Mouse (Mus musculus): Measurements from ENCODE around the gene Prss56. TPM values are rescaled to one million over a fixed set of nuclear protein-coding genes. Genes with fewer than 3 reads are reported as not detected.

Prss56 gene
- polyA plus RNA-seq, 1 experiment from 2014 or later, result not detected

DNA sequence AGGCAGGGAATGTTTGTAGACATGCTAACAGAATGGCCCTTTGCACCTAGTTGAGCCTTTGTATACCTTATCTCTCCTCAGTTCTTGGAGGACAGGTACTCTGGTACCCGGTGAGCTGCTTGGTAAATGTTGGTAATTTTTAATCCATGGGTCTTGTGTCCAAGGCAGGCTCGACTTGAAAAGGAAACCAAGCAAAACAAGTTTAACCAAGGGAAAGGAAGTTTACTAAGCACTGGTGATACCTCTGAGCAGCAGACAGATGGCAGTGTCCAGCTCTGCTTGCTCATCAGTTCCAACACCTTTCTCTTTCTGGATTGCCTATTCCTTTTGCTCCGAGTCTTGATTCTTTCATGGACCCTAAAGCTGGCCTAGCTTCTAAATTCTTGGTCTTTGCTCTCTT, 34.8 kb downstream of the Prss56 start:
- H3K9me3 ChIP-seq, result no peaks in the 10 kb centered on the region
- DNase-seq (ENCODE audit: low spot score), result no peak
- 72% methylated on average over 3 of the region's 3 CpGs for WGBS
- no peak overlapping the region for H3K4me3 ChIP-seq
- peaks cover 40% of the 10 kb centered on the region for H3K36me3 ChIP-seq
- H3K4me1 ChIP-seq, result peaks cover 21% of the 10 kb centered on the region
- no peak overlapping the region for H3K27ac ChIP-seq
- H3K27me3 ChIP-seq (ENCODE audit: insufficient read depth, poor library complexity, severe bottlenecking), result no peaks in the 10 kb centered on the region

DNA sequence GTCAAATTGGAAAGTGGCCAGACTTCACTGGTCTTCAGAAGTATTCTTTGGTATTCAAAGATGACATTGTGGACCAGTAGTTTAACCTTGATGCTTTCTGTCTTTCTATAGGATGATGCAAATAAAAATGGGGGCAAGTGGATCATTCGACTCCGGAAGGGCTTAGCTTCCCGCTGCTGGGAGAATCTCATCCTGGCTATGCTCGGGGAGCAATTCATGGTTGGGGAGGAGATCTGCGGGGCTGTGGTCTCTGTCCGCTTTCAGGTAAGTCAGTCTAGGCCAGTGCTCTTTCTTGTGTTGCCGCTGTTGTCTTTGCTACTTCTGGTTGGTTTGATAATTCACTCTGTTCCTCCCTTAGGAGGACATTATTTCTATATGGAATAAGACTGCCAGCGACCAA, 42.6 kb downstream of the Prss56 start:
- no peak for DNase-seq (ENCODE audit: low spot score)
- 95% methylated on average over 8 of the region's 8 CpGs for WGBS
- no peaks in the 10 kb centered on the region for H3K9me3 ChIP-seq
- H3K27ac ChIP-seq, result no peak overlapping the region
- no peaks in the 10 kb centered on the region for H3K4me1 ChIP-seq
- H3K36me3 ChIP-seq, result peaks cover 99% of the 10 kb centered on the region
- no peak overlapping the region for H3K4me3 ChIP-seq
- no peaks in the 10 kb centered on the region for H3K27me3 ChIP-seq (ENCODE audit: insufficient read depth, poor library complexity, severe bottlenecking)

DNA sequence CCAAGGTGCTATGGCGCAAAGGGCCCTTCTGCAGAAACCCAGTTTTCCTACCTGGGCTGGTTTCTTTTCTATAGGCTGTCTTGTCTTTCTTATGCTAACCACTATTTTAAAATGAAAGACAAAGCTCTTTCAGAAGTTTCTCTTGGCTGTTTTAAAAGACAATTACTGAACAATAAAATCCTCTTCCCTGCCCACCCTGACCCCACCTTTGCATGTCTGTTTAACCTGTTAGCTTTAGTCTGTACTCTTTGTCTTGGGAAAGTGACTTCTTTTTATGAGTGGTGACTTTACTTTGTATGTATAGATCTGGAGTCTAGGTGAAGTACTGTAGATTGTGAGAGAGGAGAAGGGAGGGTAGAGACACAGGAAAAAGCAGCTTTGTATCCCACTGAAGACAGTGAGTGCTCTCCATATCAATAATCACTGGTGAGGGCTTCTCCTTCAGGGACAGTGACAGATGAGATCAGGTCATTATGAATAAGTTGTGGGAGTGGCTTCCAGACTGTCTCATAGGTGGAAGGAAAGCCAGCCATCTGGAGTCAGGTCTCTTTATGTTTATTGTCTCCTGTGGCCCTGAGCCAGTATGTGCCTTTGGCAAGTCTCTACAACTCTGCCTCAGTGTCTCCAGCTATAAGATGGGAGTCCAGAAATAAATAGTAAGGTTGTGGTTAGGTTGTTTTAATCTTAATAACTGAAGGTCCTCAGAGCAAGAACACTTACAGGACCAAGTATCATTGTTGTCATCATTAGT, 43.5 kb downstream of the Prss56 start:
- no peak overlapping the region for H3K27ac ChIP-seq
- no peaks in the 10 kb centered on the region for H3K27me3 ChIP-seq (ENCODE audit: insufficient read depth, poor library complexity, severe bottlenecking)
- 90% methylated on average over 1 of the region's 1 CpGs for WGBS
- no peak for DNase-seq (ENCODE audit: low spot score)
- H3K4me1 ChIP-seq, result no peaks in the 10 kb centered on the region
- H3K4me3 ChIP-seq, result no peak overlapping the region
- H3K9me3 ChIP-seq, result no peaks in the 10 kb centered on the region
- H3K36me3 ChIP-seq, result peaks cover 96% of the 10 kb centered on the region

DNA sequence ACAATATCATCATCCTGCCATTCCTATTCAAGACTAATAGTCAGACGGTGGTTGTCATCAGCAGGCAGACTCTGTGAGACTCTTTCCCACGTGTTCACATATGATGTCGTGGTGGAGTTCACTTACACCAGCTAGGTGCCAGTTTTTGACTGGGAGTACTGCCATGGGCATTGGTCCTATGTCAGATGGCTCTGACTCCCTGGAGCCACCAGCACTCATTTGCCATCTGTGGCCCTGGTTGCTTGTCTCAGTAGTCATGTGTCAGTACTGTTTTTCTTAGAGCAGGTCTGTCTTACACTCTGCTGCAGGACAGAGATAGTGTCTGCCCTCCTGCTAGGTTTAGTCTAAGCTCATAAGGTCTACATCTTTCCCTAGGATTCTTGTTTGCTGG, 44.0 kb downstream of the Prss56 start:
- H3K9me3 ChIP-seq, result no peaks in the 10 kb centered on the region
- H3K27me3 ChIP-seq (ENCODE audit: insufficient read depth, poor library complexity, severe bottlenecking), result no peaks in the 10 kb centered on the region
- no peaks in the 10 kb centered on the region for H3K4me1 ChIP-seq
- no peak for DNase-seq (ENCODE audit: low spot score)
- 86% methylated on average over 3 of the region's 3 CpGs for WGBS
- H3K27ac ChIP-seq, result no peak overlapping the region
- peaks cover 96% of the 10 kb centered on the region for H3K36me3 ChIP-seq
- no peak overlapping the region for H3K4me3 ChIP-seq

DNA sequence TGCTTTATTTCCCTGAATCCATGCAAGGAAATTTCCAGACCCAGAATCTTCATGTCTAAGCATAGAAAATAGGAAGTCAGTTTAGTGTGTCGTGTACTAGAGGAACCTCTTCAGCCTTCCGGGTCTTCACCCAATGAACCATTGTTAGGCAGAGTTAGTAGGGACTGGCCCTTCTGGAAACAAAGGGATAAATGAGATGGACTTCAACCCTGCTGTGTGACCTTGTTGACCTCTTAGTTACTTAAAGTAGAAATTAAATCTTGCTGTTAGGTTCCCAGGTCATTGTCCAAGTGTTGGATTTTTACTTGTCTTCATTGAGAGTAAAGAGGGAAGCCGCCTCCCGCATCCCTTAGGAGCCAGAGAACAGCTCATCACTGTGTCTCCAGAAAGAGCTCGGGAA, 47.5 kb downstream of the Prss56 start:
- H3K27ac ChIP-seq, result no peak overlapping the region
- 88% methylated on average over 5 of the region's 5 CpGs for WGBS
- no peaks in the 10 kb centered on the region for H3K9me3 ChIP-seq
- no peak overlapping the region for H3K4me3 ChIP-seq
- DNase-seq (ENCODE audit: low spot score), result no peak
- no peaks in the 10 kb centered on the region for H3K4me1 ChIP-seq
- H3K27me3 ChIP-seq (ENCODE audit: insufficient read depth, poor library complexity, severe bottlenecking), result no peaks in the 10 kb centered on the region
- H3K36me3 ChIP-seq, result peaks cover 92% of the 10 kb centered on the region

DNA sequence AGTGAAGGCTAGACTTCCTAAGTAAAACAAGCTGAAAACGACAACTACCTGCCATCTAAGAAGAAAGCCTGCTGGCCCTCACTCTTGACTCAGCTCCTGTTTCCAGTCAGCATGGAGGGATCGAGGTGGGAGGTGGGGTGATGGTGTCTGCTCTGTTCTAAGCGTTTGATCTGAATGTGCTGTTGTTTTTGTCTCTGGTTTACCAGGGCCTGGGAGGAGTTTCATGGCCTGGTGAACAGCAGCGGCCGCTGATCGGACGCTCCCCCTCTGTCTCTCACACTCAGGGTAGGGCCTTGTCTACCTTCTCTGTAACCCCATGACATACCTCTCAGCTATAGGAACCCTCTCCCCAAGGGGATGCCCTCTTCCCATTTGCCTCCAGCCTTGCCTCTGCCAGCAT, 49.1 kb downstream of the Prss56 start:
- no peaks in the 10 kb centered on the region for H3K4me1 ChIP-seq
- no peak for DNase-seq (ENCODE audit: low spot score)
- H3K27ac ChIP-seq, result no peak overlapping the region
- H3K4me3 ChIP-seq, result no peak overlapping the region
- H3K9me3 ChIP-seq, result no peaks in the 10 kb centered on the region
- 86% methylated on average over 7 of the region's 7 CpGs for WGBS
- peaks cover 91% of the 10 kb centered on the region for H3K36me3 ChIP-seq
- no peaks in the 10 kb centered on the region for H3K27me3 ChIP-seq (ENCODE audit: insufficient read depth, poor library complexity, severe bottlenecking)

Other genes starting within 250 kb of the Prss56 start
- gene Alppl2, start 93.4 kb upstream of the Prss56 start, polyA plus RNA-seq (2016; fragmentation: Nextera tagmentation; extraction: Ambion mirVana), result not detected in 2 replicates
- not detected in 2 replicates for gene Alpi, start 81.7 kb upstream of the Prss56 start, polyA plus RNA-seq (2016; fragmentation: Nextera tagmentation; extraction: Ambion mirVana)
- not detected in 2 replicates for gene Akp3, start 58.3 kb upstream of the Prss56 start, polyA plus RNA-seq (2016; fragmentation: Nextera tagmentation; extraction: Ambion mirVana)
- 0.09 and 0.10 TPM in 2 replicates for gene Ecel1, start 26.8 kb upstream of the Prss56 start, polyA plus RNA-seq (2016; fragmentation: Nextera tagmentation; extraction: Ambion mirVana)
- 0.09 and 0.13 TPM in 2 replicates for gene Chrnd, start 7.3 kb downstream of the Prss56 start, polyA plus RNA-seq (2016; fragmentation: Nextera tagmentation; extraction: Ambion mirVana)
- 0.34 and 0.96 TPM in 2 replicates for gene Chrng, start 21.3 kb downstream of the Prss56 start, polyA plus RNA-seq (2016; fragmentation: Nextera tagmentation; extraction: Ambion mirVana)
- gene Eif4e2, start 30.6 kb downstream of the Prss56 start, polyA plus RNA-seq (2016; fragmentation: Nextera tagmentation; extraction: Ambion mirVana), result 153 and 174 TPM in 2 replicates
- 0.44 and 0.86 TPM in 2 replicates for gene Efhd1, start 81.0 kb downstream of the Prss56 start, polyA plus RNA-seq (2016; fragmentation: Nextera tagmentation; extraction: Ambion mirVana)
- 33.0 and 38.2 TPM in 2 replicates for gene Gigyf2, start 143.7 kb downstream of the Prss56 start, polyA plus RNA-seq (2016; fragmentation: Nextera tagmentation; extraction: Ambion mirVana)
- 0.70 and 1.0 TPM in 2 replicates for gene Kcnj13, start 211.4 kb downstream of the Prss56 start, polyA plus RNA-seq (2016; fragmentation: Nextera tagmentation; extraction: Ambion mirVana)